Mouse (Mus musculus) heart, embryonic 14.5 days (tissue): ENCODE measurements at regions not wholly inside any gene's neighbourhood (a gene's known extent, or its start where the extent isn't known, plus 50 kb on each side); places are given as distances from the start of the nearest gene placed in this dataset.

Experiments used
- ATAC-seq: fragments of 200-750 bp; cut with Nextera tagmentation; 2 replicates; pipeline ENCODE4 v1.8.0; 2017; ENCODE audit warnings: low read depth, moderate TSS enrichment; ENCODE audit not compliant: insufficient number of reproducible peaks, insufficient read depth, low FRiP score
- H3K27ac ChIP-seq, 2 experiments: fragments of 200-500 bp in 1 of 2; fragments of 300-500 bp in 1 of 2; sonication (generic) in 1 of 2; replicated peaks in 1 of 2; 2 replicates each; pipeline ENCODE4 v1.5.1; 2012 to 2014; ENCODE audit warnings: low read depth in 2 of 2, low read length in 2 of 2, control low read depth in 1 of 2, mild to moderate bottlenecking in 1 of 2, mixed read lengths in 1 of 2; ENCODE audit not compliant: control insufficient read depth in 1 of 2, insufficient read depth in 1 of 2
- H3K27me3 ChIP-seq: fragments of 300-500 bp; sonication (generic); 2 replicates; pipeline ENCODE4 v1.6.1; 2014; ENCODE audit warnings: mild to moderate bottlenecking, low read length, control low read depth; ENCODE audit not compliant: control insufficient read depth, insufficient read depth
- H3K36me3 ChIP-seq: fragments of 300-500 bp; sonication (generic); 2 replicates; pipeline ENCODE4 v1.6.1; 2014; ENCODE audit warnings: mild to moderate bottlenecking, control low read depth, low read length, mixed read lengths; ENCODE audit not compliant: control insufficient read depth, insufficient read depth
- H3K4me1 ChIP-seq, 2 experiments: fragments of 200-500 bp in 1 of 2; fragments of 300-500 bp in 1 of 2; sonication (generic) in 1 of 2; 2 replicates each; pipeline ENCODE4 v1.6.1; 2012 to 2014; ENCODE audit warnings: low read length in 2 of 2, control low read depth in 1 of 2, mixed read lengths in 1 of 2; ENCODE audit not compliant: control insufficient read depth in 2 of 2, insufficient read depth in 2 of 2
- H3K4me2 ChIP-seq: fragments of 300-500 bp; sonication (generic); 2 replicates; pipeline ENCODE4 v1.6.1; 2014; ENCODE audit warnings: mild to moderate bottlenecking, low read length
- H3K4me3 ChIP-seq, 2 experiments: fragments of 200-500 bp in 1 of 2; fragments of 300-500 bp in 1 of 2; sonication (generic) in 1 of 2; 2 replicates each; pipeline ENCODE4 v1.5.1; 2012 to 2014; ENCODE audit warnings: low read length in 2 of 2, mild to moderate bottlenecking in 2 of 2, control low read depth in 1 of 2, low read depth in 1 of 2, moderate library complexity in 1 of 2; ENCODE audit not compliant: control insufficient read depth in 1 of 2, insufficient read depth in 1 of 2
- H3K9ac ChIP-seq: fragments of 300-500 bp; sonication (generic); 2 replicates; pipeline ENCODE4 v1.6.1; 2014; ENCODE audit warnings: mild to moderate bottlenecking, low read length
- H3K9me3 ChIP-seq: fragments of 300-500 bp; sonication (generic); 2 replicates; pipeline ENCODE4 v1.6.1; 2016; ENCODE audit warnings: low read length, control low read depth; ENCODE audit not compliant: control insufficient read depth
- WGBS: fragments of 180-500 bp; shearing (Covaris S2); extraction: QIAGEN DNeasy Blood & Tissue Kit; methylation state at CpG from one replicate; pipeline ENCODE4 v1.1.7; 2014; 5-methylcytosine and 5-hydroxymethylcytosine counted together

DNA sequence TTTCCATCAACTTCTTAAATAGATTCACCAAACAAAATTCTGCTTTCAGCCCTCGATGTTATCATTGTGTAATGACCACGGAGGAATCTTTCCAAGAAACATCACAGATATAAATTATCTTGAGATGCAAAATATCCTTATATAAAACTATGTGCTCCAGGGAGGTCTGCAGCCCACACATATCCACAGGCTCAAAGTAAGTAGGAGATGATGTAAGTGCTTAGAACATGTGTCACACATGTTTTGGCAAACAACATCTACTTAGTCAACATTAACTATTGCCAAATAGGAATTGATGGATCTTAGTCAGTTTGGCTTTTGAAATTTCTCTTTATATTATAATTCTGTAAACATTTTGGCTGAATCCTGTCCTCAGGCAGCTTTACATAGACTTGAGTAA is 800.8 kb upstream of the Tenm2 start:
- 78% methylated on average over 2 of the region's 2 CpGs for WGBS
- Histone ChIP-seq H3K4me1 (no peaks in the 10 kb centered on the region), H3K27me3 (no peaks in the 10 kb centered on the region), H3K4me2 (no peak overlapping the region), H3K9me3 (no peaks in the 10 kb centered on the region), H3K27ac (no peak overlapping the region), H3K4me3 (no peak overlapping the region), H3K36me3 (no peaks in the 10 kb centered on the region), H3K9ac (no peak overlapping the region)
- no peak for ATAC-seq

DNA sequence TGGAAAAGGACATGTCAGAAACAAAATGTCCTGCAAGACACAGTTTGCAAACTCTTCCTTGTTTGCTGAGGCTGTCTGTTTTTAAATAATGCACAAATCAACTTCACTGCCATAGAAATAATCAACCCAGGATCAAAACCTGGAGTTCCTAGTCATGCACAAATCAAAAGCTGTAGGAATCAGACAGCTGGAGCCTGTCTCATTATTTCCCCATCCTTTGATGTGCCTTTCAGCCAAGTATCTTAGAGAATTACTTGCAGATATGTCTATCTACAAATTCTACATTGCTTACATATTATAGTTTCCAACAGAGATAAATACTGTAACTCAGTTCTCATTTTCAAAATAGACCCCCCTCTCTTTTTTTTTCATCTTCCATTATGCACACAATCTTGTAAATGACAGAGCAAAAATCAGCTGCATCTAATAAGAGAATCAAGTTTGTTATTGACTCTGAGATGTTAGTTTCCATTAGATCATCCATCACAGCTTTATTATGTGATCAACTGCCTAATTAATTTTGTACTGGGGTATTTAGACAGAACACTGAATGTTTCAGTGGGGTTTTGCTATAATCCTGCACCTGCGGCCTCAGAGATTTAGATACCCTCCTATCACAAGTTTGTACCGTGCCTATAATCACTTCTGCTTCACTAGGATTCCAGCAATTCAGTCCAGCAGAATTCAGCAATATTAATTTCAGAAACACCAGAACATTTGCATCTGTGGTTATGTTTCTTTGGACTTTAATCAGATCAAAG is 798.9 kb upstream of the Tenm2 start:
- WGBS, result 71% methylated on average over 2 of the region's 2 CpGs
- Histone ChIP-seq H3K36me3 (no peaks in the 10 kb centered on the region), H3K27ac (no peak overlapping the region), H3K9ac (no peak overlapping the region), H3K4me2 (no peak overlapping the region), H3K4me1 (no peaks in the 10 kb centered on the region), H3K9me3 (no peaks in the 10 kb centered on the region), H3K4me3 (no peak overlapping the region), H3K27me3 (no peaks in the 10 kb centered on the region)
- no peak for ATAC-seq

DNA sequence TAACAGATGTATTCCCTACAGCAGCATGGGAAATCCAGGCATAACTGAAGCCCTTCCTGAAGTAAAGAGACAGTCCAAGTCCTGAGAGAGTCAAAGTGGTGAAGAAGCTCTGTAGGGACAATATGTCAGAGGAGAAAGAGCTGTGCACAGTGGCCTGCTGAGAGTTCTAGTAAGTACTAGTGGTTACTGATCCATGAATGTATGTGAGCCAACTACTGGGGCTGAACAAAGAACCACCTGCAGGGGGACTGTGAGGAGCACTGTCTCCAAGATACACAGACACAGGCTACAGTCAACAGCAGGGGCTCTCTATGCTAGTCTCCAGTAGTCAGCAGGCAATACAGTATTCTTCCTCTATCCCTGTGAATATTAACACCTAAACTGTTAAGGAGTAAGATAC is 785.9 kb upstream of the Tenm2 start:
- Histone ChIP-seq H3K36me3 (no peaks in the 10 kb centered on the region), H3K4me2 (no peak overlapping the region), H3K9me3 (no peaks in the 10 kb centered on the region), H3K27ac (no peak overlapping the region), H3K4me1 (no peaks in the 10 kb centered on the region), H3K27me3 (no peaks in the 10 kb centered on the region), H3K9ac (no peak overlapping the region), H3K4me3 (no peak overlapping the region)
- ATAC-seq, result no peak

DNA sequence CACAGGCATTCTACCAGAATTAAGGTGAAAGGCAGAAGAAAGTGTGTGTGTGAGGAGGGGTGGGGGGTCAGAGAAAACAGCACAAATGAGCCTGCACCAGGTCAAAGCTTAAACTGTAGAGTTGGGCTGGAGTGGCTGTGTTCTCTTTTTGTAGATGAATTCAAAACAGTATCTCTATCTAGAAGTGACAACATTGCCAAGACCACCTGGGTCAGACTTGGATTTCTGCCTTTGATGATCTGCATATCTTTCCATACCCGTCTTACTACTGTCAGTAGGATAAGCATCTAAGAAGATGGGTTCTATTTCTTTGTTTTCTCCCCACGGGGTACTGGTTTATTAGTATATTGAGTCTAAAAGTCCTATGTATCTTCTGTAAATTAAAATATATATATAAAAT is 742.4 kb upstream of the Tenm2 start:
- no peak for ATAC-seq
- no peaks in the 10 kb centered on the region for H3K4me1 ChIP-seq
- H3K9me3 ChIP-seq, result no peaks in the 10 kb centered on the region
- H3K27me3 ChIP-seq, result no peaks in the 10 kb centered on the region
- no peak overlapping the region for H3K4me3 ChIP-seq
- WGBS, result 76% methylated on average over 2 of the region's 2 CpGs
- no peak overlapping the region for H3K4me2 ChIP-seq
- no peak overlapping the region for H3K27ac ChIP-seq
- H3K36me3 ChIP-seq, result no peaks in the 10 kb centered on the region
- no peak overlapping the region for H3K9ac ChIP-seq

DNA sequence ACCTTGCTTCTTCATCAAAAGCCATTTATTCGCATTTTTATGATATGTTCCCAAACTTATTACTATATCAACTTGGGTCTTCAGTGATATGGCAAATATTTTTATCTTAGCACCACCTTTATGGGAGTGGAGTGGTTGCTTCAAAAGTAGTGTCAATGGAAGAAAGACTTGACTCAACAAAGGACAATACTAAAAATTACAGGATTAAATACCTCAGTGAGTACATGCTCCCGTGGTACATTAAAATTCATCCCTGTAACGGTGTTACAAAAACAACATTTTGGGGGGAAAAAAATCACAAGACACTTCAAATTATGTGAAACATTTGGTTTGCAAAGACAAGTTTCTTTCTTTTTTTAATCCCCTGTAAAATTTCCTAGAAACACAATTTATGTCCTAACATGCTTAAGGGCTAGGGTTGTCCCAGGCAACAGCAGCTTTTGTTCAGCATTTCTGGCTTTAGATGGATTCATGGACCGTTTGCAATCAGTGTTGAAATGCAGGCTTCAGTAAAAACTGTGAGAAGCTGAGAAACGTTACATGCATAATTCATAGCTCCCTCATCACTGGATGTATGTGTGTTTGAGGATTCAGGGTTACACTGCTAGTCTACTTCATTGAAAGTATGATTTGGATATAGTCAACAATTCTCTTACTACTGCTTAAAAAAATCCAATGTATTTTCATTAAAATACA is 700.8 kb upstream of the Tenm2 start:
- Histone ChIP-seq H3K4me1 (no peaks in the 10 kb centered on the region), H3K27me3 (no peaks in the 10 kb centered on the region), H3K4me2 (no peak overlapping the region), H3K4me3 (no peak overlapping the region), H3K27ac (no peak overlapping the region), H3K9ac (no peak overlapping the region), H3K36me3 (no peaks in the 10 kb centered on the region), H3K9me3 (no peaks in the 10 kb centered on the region)
- no peak for ATAC-seq
- 76% methylated on average over 5 of the region's 5 CpGs for WGBS

DNA sequence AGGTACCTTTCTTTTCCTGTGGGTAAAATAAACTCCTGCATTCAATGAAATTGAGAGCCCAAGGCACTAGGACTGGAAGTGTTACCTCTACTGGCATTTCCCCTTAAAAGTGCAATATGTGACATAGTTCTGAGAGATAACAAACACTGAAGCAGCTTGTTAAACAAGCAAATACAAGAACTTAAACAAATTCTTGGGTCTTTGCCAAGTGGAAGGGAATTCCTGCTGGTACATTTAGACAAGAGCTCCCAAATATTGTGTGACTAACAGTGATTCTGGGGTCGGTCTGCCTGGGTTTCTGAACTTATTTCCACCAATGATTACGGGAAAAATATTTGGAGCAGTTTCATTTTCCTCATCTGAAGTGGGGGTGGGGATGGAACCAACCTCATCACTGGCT is 677.4 kb upstream of the Tenm2 start:
- no peak overlapping the region for H3K4me3 ChIP-seq
- no peak overlapping the region for H3K27ac ChIP-seq
- H3K9me3 ChIP-seq, result no peaks in the 10 kb centered on the region
- no peak overlapping the region for H3K9ac ChIP-seq
- no peaks in the 10 kb centered on the region for H3K36me3 ChIP-seq
- no peaks in the 10 kb centered on the region for H3K27me3 ChIP-seq
- H3K4me1 ChIP-seq, result no peaks in the 10 kb centered on the region
- 48% methylated on average over 2 of the region's 2 CpGs for WGBS
- H3K4me2 ChIP-seq, result no peak overlapping the region
- ATAC-seq, result no peak

DNA sequence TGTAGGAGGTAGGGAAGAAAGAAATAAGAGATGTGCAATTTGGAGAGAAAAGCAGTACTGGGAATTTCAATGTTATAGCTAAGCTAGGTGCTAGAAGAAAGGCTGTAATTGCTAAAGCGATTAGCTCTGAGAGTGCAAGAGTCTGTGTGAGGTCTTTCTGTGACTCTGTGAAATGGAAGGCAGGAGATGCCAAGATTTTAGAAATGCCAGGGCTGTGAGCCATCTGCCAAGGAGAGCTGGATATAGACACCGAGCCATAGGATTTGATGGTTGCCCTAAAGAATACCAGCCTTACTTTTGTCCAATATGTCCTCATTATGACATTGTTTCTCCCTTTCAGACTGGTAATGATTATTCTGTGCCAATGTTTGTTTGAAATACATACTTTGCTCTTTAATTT is 669.2 kb upstream of the Tenm2 start:
- 79% methylated on average over 2 of the region's 2 CpGs for WGBS
- Histone ChIP-seq H3K9me3 (no peaks in the 10 kb centered on the region), H3K27me3 (no peaks in the 10 kb centered on the region), H3K36me3 (no peaks in the 10 kb centered on the region), H3K27ac (no peak overlapping the region), H3K4me2 (no peak overlapping the region), H3K9ac (no peak overlapping the region), H3K4me1 (no peaks in the 10 kb centered on the region), H3K4me3 (no peak overlapping the region)
- no peak for ATAC-seq

DNA sequence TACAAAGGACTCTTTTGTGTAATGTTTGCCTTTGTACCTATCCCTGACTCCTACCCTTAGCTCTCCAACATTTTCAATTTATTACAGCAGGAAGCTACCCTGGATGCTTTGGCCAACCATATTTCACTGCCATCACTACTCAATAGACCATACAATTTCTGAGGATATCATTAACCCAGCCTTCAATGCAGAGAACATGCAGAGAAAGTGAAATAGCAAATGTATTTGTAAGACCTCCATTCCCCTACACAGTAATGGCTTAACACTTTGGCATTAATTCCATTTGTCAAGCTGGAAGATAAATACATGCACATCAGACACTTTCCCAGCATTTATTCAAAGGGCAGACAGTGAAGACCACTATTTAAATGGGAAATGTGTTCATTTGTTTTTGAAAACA is 661.9 kb upstream of the Tenm2 start:
- H3K9ac ChIP-seq, result no peak overlapping the region
- H3K27ac ChIP-seq, result no peak overlapping the region
- no peaks in the 10 kb centered on the region for H3K36me3 ChIP-seq
- H3K4me1 ChIP-seq, result no peaks in the 10 kb centered on the region
- no peak overlapping the region for H3K4me3 ChIP-seq
- H3K4me2 ChIP-seq, result no peak overlapping the region
- H3K27me3 ChIP-seq, result no peaks in the 10 kb centered on the region
- no peaks in the 10 kb centered on the region for H3K9me3 ChIP-seq
- no peak for ATAC-seq
